13 mouse cellular contexts compared by ENCODE assay signal in the genomic region with DNA sequence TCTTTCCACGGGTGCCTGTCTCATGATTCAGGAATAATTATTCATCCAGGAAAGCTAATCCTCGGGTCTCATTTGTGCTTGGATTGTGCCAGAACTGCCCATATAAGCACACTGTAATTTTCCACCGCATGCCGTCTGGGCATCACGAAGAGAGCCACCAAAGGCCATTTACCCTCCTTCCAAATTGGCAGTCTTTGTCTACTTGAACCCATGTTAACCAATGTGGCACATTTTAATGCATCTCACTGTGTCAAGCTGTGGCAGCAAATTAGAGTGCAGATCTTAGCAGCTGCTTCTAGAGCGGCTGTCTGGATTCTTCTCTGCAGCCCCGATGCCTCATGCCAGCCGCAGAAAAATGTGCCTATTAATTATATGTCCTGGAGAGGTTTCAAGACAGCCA.
DNase-seq lines count a peak whose midpoint lies in the region; ATAC-seq lines count a peak whose summit lies in the region.
"Had no signal": no experiment of that assay in that cellular context is flagged by ENCODE, and none has a peak within 500 bp of the region (broad histone marks: within the 10 kb centered on the region; RNA-seq: fewer than 3 reads in every experiment).

No protein-coding gene starts in this region.

- no peak for ATAC-seq in hindbrain, embryonic 13.5 days (ENCODE audit: low FRiP score)
- ATAC-seq in lung, embryonic 15.5 days (ENCODE audit: borderline replicate concordance, extremely low read depth, low FRiP score, low TSS enrichment): no peak
- ATAC-seq in neural tube, embryonic 15.5 days (ENCODE audit: low FRiP score): no peak

- H3K4me2 ChIP-seq in hindbrain, embryonic 13.5 days: no peak overlapping the region
- no peak overlapping the region for H3K4me2 ChIP-seq in lung, embryonic 15.5 days
- H3K4me2 ChIP-seq in neural tube, embryonic 15.5 days: no peak overlapping the region
- H3K4me2 ChIP-seq: embryonic facial prominence, embryonic 12.5 days had no signal

- peaks cover 15% of the 10 kb centered on the region for H3K4me1 ChIP-seq in hindbrain, embryonic 13.5 days (replicated peaks)
- 0 out of 2 replicates have a peak, but pooled peaks cover 5% of the 10 kb centered on the region for H3K4me1 ChIP-seq in hindbrain, embryonic 10.5 days (replicated peaks)
- H3K4me1 ChIP-seq in lung, embryonic 15.5 days: peaks cover 23% of the 10 kb centered on the region
- H3K4me1 ChIP-seq in neural tube, embryonic 15.5 days: peaks cover 17% of the 10 kb centered on the region

- no peaks in the 10 kb centered on the region for H3K27me3 ChIP-seq in hindbrain, embryonic 13.5 days
- H3K27me3 ChIP-seq in hindbrain, embryonic 10.5 days (ENCODE audit: insufficient read depth, poor library complexity, severe bottlenecking): no peaks in the 10 kb centered on the region
- H3K27me3 ChIP-seq in lung, embryonic 15.5 days: no peaks in the 10 kb centered on the region
- no peaks in the 10 kb centered on the region for H3K27me3 ChIP-seq in neural tube, embryonic 15.5 days (replicated peaks)
- H3K27me3 ChIP-seq: embryonic facial prominence, embryonic 12.5 days had no signal

- H3K27ac ChIP-seq in hindbrain, embryonic 13.5 days: peak overlapping the region; percentile 60
- no peak overlapping the region for H3K27ac ChIP-seq in hindbrain, embryonic 10.5 days
- H3K27ac ChIP-seq in lung, embryonic 15.5 days: peak overlapping the region; percentile 48; the same call in 1 of the 2 replicates
- H3K27ac ChIP-seq in neural tube, embryonic 15.5 days (replicated peaks): peak overlapping the region; percentile 1; the same call in 1 of the 2 replicates
- H3K27ac ChIP-seq: embryonic facial prominence, embryonic 12.5 days; heart, adult 2 months; macrophage had no signal

- no peak overlapping the region for H3K9ac ChIP-seq in hindbrain, embryonic 13.5 days
- H3K9ac ChIP-seq in lung, embryonic 15.5 days: no peak overlapping the region
- H3K9ac ChIP-seq in neural tube, embryonic 15.5 days (replicated peaks): no peak overlapping the region
- H3K9ac ChIP-seq: embryonic facial prominence, embryonic 12.5 days had no signal

- no peak overlapping the region for H3K4me3 ChIP-seq in hindbrain, embryonic 13.5 days
- H3K4me3 ChIP-seq in hindbrain, embryonic 10.5 days: no peak overlapping the region
- H3K4me3 ChIP-seq in lung, embryonic 15.5 days: no peak overlapping the region
- H3K4me3 ChIP-seq in neural tube, embryonic 15.5 days (replicated peaks): no peak overlapping the region
- H3K4me3 ChIP-seq: embryonic facial prominence, embryonic 12.5 days; heart, adult 2 months; myocyte had no signal

- peak; percentile 21 for DNase-seq in adrenal gland, adult 2 months
- no peak for DNase-seq in adrenal gland, adult (ENCODE audit: inconsistent age in 2 of 2, low spot score in 1 of 2)
- DNase-seq in hindbrain, embryonic 10.5 days (ENCODE audit: low spot score): no peak
- no peak for DNase-seq in lung, postnatal 10 days
- no peak for DNase-seq in adrenal gland, postnatal 10 days
- DNase-seq: cerebellum, adult 8-10 months had no signal

- no peaks in the 10 kb centered on the region for H3K9me3 ChIP-seq in hindbrain, embryonic 13.5 days
- H3K9me3 ChIP-seq in hindbrain, embryonic 10.5 days: no peaks in the 10 kb centered on the region
- H3K9me3 ChIP-seq in lung, embryonic 15.5 days: no peaks in the 10 kb centered on the region
- H3K9me3 ChIP-seq in neural tube, embryonic 15.5 days (replicated peaks): no peaks in the 10 kb centered on the region
- H3K9me3 ChIP-seq: embryonic facial prominence, embryonic 12.5 days had no signal

- no peaks in the 10 kb centered on the region for H3K36me3 ChIP-seq in hindbrain, embryonic 13.5 days
- no peaks in the 10 kb centered on the region for H3K36me3 ChIP-seq in hindbrain, embryonic 10.5 days
- no peaks in the 10 kb centered on the region for H3K36me3 ChIP-seq in lung, embryonic 15.5 days
- no peaks in the 10 kb centered on the region for H3K36me3 ChIP-seq in neural tube, embryonic 15.5 days
- H3K36me3 ChIP-seq: embryonic facial prominence, embryonic 12.5 days had no signal

- WGBS in hindbrain, embryonic 13.5 days: 46% methylated on average over 8 of the region's 8 CpGs
- 92% methylated on average over 8 of the region's 8 CpGs for WGBS in hindbrain, embryonic 10.5 days
- WGBS in lung, embryonic 15.5 days: 48% methylated on average over 8 of the region's 8 CpGs
- 41% methylated on average over 8 of the region's 8 CpGs for WGBS in neural tube, embryonic 15.5 days
